Mouse (Mus musculus) C2C12 (cell line): Measurements from ENCODE around the gene Gucy2c. TPM values are rescaled to one million over a fixed set of nuclear protein-coding genes. Genes with fewer than 3 reads are reported as not detected.

Source experiments
- H3K27me3 ChIP-seq: one replicate; pipeline ENCODE4 v1.6.1; 2011; ENCODE audit not compliant: control insufficient read depth, insufficient read depth, insufficient read length
- H3K36me3 ChIP-seq: one replicate; pipeline ENCODE4 v1.6.1; 2011; ENCODE audit not compliant: control insufficient read depth, insufficient read depth
- H3K4me3 ChIP-seq: one replicate; pipeline ENCODE4 v1.5.1; 2011; ENCODE audit warnings: mild to moderate bottlenecking, control low read depth; ENCODE audit not compliant: poor library complexity, insufficient read depth, severe bottlenecking
- H3K79me2 ChIP-seq: one replicate; pipeline ENCODE4 v1.6.1; 2011; ENCODE audit not compliant: control insufficient read depth, insufficient read depth
- H3K79me3 ChIP-seq: one replicate; pipeline ENCODE4 v1.6.1; 2011; ENCODE audit warnings: low read depth, control low read depth
- H3ac ChIP-seq: one replicate; pipeline ENCODE3; 2011; ENCODE audit warnings: low read depth; ENCODE audit not compliant: control insufficient read depth, insufficient read length
- CEBPB ChIP-seq: IDR thresholded peaks from one replicate; pipeline ENCODE4 v1.6.1; 2011; ENCODE audit warnings: low read depth, mild to moderate bottlenecking, control low read depth, moderate library complexity
- CTCF ChIP-seq: IDR thresholded peaks from one replicate; pipeline ENCODE4 v1.5.1; 2011; ENCODE audit not compliant: control insufficient read depth, insufficient read depth, insufficient read length
- FOSL1 ChIP-seq: IDR thresholded peaks from one replicate; pipeline ENCODE4 v1.8.0; 2011; ENCODE audit warnings: mild to moderate bottlenecking, low read length; ENCODE audit not compliant: poor library complexity, insufficient read depth, severe bottlenecking
- MAX ChIP-seq: IDR thresholded peaks from one replicate; pipeline ENCODE4 v1.6.1; 2011; ENCODE audit warnings: mild to moderate bottlenecking, control low read depth
- MYOD1 ChIP-seq: IDR thresholded peaks from one replicate; pipeline ENCODE4 v1.6.1; 2011; ENCODE audit warnings: low read depth; ENCODE audit not compliant: control insufficient read depth, insufficient read length
- MYOG ChIP-seq: IDR thresholded peaks from one replicate; pipeline ENCODE4 v1.6.1; 2011; ENCODE audit not compliant: control insufficient read depth, insufficient read length; ENCODE audit errors: extremely low read depth
- USF1 ChIP-seq: IDR thresholded peaks from one replicate; pipeline ENCODE4 v1.6.1; 2011; ENCODE audit warnings: low read depth, mild to moderate bottlenecking, control low read depth, moderate library complexity
- polyA plus RNA-seq: library from polyadenylated mRNA; unstranded; fragments of >200 nt; fragmentation: generic; extraction: Trizol; gene quantifications from one replicate; pipeline ENCODE4 v1.2.1, GENCODE M21; 2012; ENCODE audit warnings: missing spikeins

The Gucy2c gene
- polyA plus RNA-seq, 1 experiment = 0.01 TPM

- no peaks in the 10 kb centered on the region for H3K79me2 ChIP-seq
- H3ac ChIP-seq = no peak overlapping the region
- no peak overlapping the region for H3K4me3 ChIP-seq
- no peaks in the 10 kb centered on the region for H3K36me3 ChIP-seq
- no peaks in the 10 kb centered on the region for H3K27me3 ChIP-seq
- TF ChIP-seq MYOG (no peak), CTCF (no peak), USF1 (no peak), MAX (no peak), FOSL1 (no peak), MYOD1 (no peak), CEBPB (no peak)
- no peaks in the 10 kb centered on the region for H3K79me3 ChIP-seq
Measured at GRCm38 (mm10) chr6:136769859-136770258, 11.7 kb downstream of the Gucy2c start.

GRCm38 (mm10) chr6:136769143-136769542 is 12.4 kb downstream of the Gucy2c start:
- no peaks in the 10 kb centered on the region for H3K79me3 ChIP-seq

DNA sequence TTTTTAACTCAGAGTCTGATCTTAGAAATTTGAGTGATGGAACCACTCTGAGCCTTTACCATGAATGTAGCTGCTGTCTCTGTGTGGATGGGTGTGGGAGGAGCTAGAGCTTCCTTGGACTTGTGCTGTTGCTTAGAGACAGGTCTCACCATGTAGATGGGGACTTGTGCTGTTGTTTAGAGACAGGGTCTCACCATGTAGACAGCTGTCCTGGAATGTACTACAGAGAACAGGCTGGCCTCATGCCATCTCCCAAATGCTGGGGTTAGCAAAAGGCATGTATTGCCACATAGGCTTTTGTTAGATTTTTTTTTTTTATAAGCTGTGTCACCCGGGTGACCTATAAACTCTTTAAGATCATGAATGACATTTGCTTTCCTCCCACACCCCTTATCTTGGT is 17.7 kb downstream of the Gucy2c start:
- peaks cover 3% of the 10 kb centered on the region for H3K27me3 ChIP-seq
- no peak for TF ChIP-seq MYOD1
- no peak for TF ChIP-seq MAX
- TF ChIP-seq CEBPB = no peak
- no peak for TF ChIP-seq CTCF
- TF ChIP-seq USF1 = no peak
- no peak for TF ChIP-seq MYOG
- TF ChIP-seq FOSL1 = no peak
- H3ac ChIP-seq = no peak overlapping the region
- no peaks in the 10 kb centered on the region for H3K79me2 ChIP-seq
- no peaks in the 10 kb centered on the region for H3K79me3 ChIP-seq
- no peaks in the 10 kb centered on the region for H3K36me3 ChIP-seq
- H3K4me3 ChIP-seq = no peak overlapping the region

More at GRCm38 (mm10) chr6:136769143-136769542, 12.4 kb downstream of the Gucy2c start:
- TF ChIP-seq FOSL1 (no peak), USF1 (no peak), MYOG (no peak), MAX (no peak), CEBPB (no peak), MYOD1 (no peak), CTCF (no peak)
- Histone ChIP-seq H3K4me3 (no peak overlapping the region), H3K79me2 (no peaks in the 10 kb centered on the region), H3K36me3 (no peaks in the 10 kb centered on the region), H3ac (no peak overlapping the region), H3K27me3 (no peaks in the 10 kb centered on the region)

DNA sequence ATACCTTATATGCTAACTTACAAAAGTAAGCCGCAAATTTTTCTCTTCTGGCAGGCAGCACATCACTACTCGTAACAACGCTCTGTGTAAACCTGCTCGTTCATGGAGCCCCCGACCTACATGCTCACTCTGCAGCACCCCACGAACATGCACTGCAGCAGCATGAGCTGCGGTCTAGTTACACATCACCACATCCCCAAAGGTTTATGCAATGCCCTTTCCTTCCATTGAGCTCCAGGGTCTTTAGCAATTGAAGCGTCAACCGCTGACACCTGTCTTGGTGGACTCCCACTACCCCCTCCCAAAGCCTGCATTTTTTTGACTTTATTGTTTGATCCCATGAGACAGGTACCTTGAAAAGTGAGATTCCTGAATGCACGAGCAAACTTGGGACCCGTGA is 31.0 kb downstream of the Gucy2c start:
- TF ChIP-seq MAX (no peak), CEBPB (no peak), MYOD1 (no peak), MYOG (no peak), CTCF (no peak), FOSL1 (no peak), USF1 (no peak)
- no peaks in the 10 kb centered on the region for H3K79me3 ChIP-seq
- H3ac ChIP-seq = no peak overlapping the region
- no peaks in the 10 kb centered on the region for H3K79me2 ChIP-seq
- H3K27me3 ChIP-seq = no peaks in the 10 kb centered on the region
- no peaks in the 10 kb centered on the region for H3K36me3 ChIP-seq
- H3K4me3 ChIP-seq = no peak overlapping the region

DNA sequence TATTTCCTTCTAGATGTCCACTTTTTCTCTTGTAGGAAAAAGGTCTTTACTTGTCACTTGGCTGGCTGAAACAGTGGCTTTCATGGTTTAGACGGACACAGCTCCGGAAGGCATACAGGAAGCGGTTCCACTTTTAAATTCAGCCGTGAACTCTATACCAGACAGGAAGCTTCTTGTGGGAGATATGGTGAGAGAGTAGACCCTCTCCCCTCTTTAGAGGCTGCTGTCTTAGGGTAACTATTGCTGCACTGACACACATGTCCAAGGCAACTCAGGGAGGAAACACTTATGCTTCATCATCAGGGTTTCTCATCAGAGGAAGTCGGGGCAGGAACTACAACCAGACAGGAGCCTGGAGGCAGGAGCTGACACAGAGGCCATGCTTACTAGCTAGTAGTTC is 36.0 kb downstream of the Gucy2c start:
- H3ac ChIP-seq = no peak overlapping the region
- H3K4me3 ChIP-seq = no peak overlapping the region
- H3K79me2 ChIP-seq = no peaks in the 10 kb centered on the region
- no peaks in the 10 kb centered on the region for H3K27me3 ChIP-seq
- H3K79me3 ChIP-seq = no peaks in the 10 kb centered on the region
- TF ChIP-seq USF1 (no peak), FOSL1 (no peak), MAX (no peak), CTCF (no peak), MYOG (no peak), MYOD1 (no peak), CEBPB (no peak)
- H3K36me3 ChIP-seq = no peaks in the 10 kb centered on the region

- TF ChIP-seq FOSL1 (no peak), USF1 (no peak), CTCF (no peak), CEBPB (no peak), MYOG (no peak), MYOD1 (no peak), MAX (no peak)
- H3K4me3 ChIP-seq = no peak overlapping the region
- H3ac ChIP-seq = no peak overlapping the region
- H3K36me3 ChIP-seq = no peaks in the 10 kb centered on the region
- no peaks in the 10 kb centered on the region for H3K79me3 ChIP-seq
- peaks cover 7% of the 10 kb centered on the region for H3K27me3 ChIP-seq
- H3K79me2 ChIP-seq = no peaks in the 10 kb centered on the region
Measured at GRCm38 (mm10) chr6:136743729-136744128, 37.8 kb downstream of the Gucy2c start.
